Mouse (Mus musculus) CD8-positive naive resting alpha-beta T cell, adult 2 months (primary cell): Measurements from ENCODE around the gene Prrx2.
A peak's percentile ranks its signal among the peaks of the same experiment; 100 is the strongest.

Experiments
- DNase-seq, 2 experiments: peaks; one replicate each; pipeline ENCODE4 v3.0.0; 2022; ENCODE audit warnings: low read depth in 2 of 2, low spot score in 2 of 2

Gene Prrx2

GRCm38 (mm10) chr2:30864968-30865381 lies 30.2 kb downstream of the Prrx2 start:
- DNase-seq, result no peak

GRCm38 (mm10) chr2:30865426-30865825 lies 30.7 kb downstream of the Prrx2 start:
- no peak for DNase-seq

GRCm38 (mm10) chr2:30870863-30871262 lies 36.1 kb downstream of the Prrx2 start:
- DNase-seq, result no peak

GRCm38 (mm10) chr2:30872669-30873068 lies 37.9 kb downstream of the Prrx2 start:
- DNase-seq, result no peak

GRCm38 (mm10) chr2:30874445-30874844 lies 39.7 kb downstream of the Prrx2 start:
- DNase-seq, result no peak

GRCm38 (mm10) chr2:30875096-30875495 lies 40.3 kb downstream of the Prrx2 start:
- DNase-seq, result no peak

GRCm38 (mm10) chr2:30875621-30876432 lies 41.1 kb downstream of the Prrx2 start:
- no peak for DNase-seq

- DNase-seq, result no peak
Observed at GRCm38 (mm10) chr2:30879481-30879880, 44.7 kb downstream of the Prrx2 start.

- DNase-seq, result no peak
Observed at GRCm38 (mm10) chr2:30881215-30881614, 46.4 kb downstream of the Prrx2 start.

- DNase-seq, result no peak
Observed at GRCm38 (mm10) chr2:30884852-30885373, 50.1 kb downstream of the Prrx2 start.

GRCm38 (mm10) chr2:30885453-30886163 lies 50.8 kb downstream of the Prrx2 start:
- DNase-seq, result no peak

GRCm38 (mm10) chr2:30891002-30891401 lies 56.2 kb downstream of the Prrx2 start:
- DNase-seq, result peak in 1 of 2 experiments; percentile 26

GRCm38 (mm10) chr2:30893399-30893798 lies 58.6 kb downstream of the Prrx2 start:
- no peak for DNase-seq

- no peak for DNase-seq
Observed at GRCm38 (mm10) chr2:30893946-30894345, 59.2 kb downstream of the Prrx2 start.

GRCm38 (mm10) chr2:30897291-30897690 lies 62.5 kb downstream of the Prrx2 start:
- DNase-seq, result peak in 1 of 2 experiments; percentile 25

GRCm38 (mm10) chr2:30899397-30900069 lies 64.8 kb downstream of the Prrx2 start:
- no peak for DNase-seq

GRCm38 (mm10) chr2:30901646-30902160 lies 66.9 kb downstream of the Prrx2 start:
- DNase-seq, result no peak

- DNase-seq, result no peak
Observed at GRCm38 (mm10) chr2:30902256-30902655, 67.5 kb downstream of the Prrx2 start.

GRCm38 (mm10) chr2:30902726-30903722 lies 68.3 kb downstream of the Prrx2 start:
- DNase-seq, result no peak

GRCm38 (mm10) chr2:30904231-30904630 lies 69.5 kb downstream of the Prrx2 start:
- DNase-seq, result no peak
